Mouse (Mus musculus) fat pad, adult 2 months (tissue): Measurements from ENCODE around the gene Cd68.
"Not testable (repeated sequence)": the region's sequence is repeated elsewhere in the genome, so short reads cannot be mapped to it uniquely, and the experiment has no call there.

Experiments
- DNase-seq: peaks from one replicate; pipeline ENCODE4 v3.0.0-alpha.2; 2011; ENCODE audit warnings: low read depth, low spot score; ENCODE audit errors: extremely low read depth

Cd68 gene

DNA sequence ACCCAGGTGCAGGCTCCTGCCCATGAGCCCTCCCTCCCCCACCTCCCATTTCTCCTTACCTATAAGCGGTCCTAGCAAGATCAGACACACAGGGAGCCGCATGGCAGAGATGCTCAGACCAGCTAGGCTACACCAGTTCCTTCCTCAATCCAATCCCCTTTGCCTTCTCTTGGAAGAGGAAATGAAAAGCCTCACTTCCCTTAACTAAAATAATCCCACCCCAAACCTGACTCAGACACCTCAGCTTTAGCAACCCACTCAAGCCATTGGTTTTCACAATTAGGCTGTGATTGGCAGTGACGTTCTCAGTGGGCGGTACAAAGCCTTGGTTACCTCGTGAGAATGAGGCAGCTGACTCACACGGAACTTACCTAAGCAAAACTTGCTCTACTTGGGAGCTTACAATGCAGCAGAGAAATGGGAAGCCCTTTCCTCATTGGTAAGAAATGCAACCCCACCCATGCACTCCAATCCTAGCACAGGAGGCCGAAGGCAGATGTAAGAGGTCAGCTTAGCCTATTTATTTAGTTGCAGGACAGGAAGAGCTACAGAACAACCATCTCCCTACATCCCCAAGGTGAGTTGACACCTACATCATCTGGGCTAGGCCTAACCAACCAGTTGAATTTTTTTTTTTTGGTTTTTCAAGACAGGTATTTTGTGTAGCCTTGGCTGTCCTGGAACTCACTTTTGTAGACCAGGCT, at the start of gene Cd68:
Gene Cd68 (minus strand): TSS at position 193 of the 704 bp plus-strand sequence.
- no peak for DNase-seq

DNA sequence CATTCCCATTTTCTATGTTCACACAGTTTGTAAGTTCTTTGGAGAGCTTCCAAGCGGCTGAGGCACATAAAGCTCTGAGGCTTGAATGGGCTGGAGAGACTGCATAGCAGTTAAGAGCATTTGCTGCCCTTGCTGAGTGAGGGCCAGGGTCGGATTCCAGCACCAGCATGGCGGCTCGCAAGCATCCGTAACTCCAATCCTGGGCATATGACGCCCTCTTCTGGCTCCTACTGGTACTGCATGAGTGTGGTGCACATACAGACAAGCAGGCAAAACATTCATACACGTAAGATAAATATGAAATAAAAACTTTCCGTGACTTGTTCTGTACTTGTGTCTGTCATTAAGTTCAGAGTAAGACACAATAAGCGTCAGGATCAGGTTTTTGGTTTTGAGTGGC, 49.5 kb upstream of the Cd68 start:
- no peak for DNase-seq

GRCm38 (mm10) chr11:69714636-69715329, 48.8 kb upstream of the Cd68 start:
- DNase-seq: no peak

DNA sequence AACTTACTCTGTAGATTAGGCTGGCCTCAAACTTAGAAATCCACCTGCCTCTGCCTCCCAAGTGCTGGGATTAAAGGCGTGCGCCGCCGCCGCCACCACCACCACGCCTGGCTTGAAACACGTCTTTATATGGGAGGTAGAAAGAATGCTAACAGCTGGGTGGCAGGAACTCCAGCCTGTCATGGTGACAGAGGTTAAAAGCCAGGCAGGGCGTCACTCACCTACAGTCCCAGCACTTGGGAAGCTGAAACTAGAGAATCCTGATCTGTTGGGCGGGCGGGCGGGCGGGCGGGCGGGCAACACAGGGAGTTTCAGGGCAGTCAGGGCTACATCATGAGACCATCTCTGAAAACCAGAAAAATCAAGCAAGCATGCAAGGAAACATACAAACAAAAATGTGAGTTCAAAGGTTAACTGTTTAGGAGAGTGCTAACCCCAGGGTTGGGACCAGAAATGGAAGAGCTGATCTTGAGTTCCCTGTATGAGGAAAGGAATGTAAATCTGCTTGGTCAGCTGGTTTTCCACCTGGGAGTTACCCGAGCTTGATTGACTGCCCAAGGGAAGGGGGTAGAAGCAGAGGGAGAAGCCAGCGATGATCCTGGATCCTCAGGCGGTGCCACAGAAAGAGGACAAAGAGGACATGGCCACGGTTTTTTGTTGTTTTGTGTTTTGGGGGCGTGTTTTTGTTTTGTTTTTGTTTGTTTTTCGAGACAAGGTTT, 47.2 kb upstream of the Cd68 start:
- no peak for DNase-seq

DNA sequence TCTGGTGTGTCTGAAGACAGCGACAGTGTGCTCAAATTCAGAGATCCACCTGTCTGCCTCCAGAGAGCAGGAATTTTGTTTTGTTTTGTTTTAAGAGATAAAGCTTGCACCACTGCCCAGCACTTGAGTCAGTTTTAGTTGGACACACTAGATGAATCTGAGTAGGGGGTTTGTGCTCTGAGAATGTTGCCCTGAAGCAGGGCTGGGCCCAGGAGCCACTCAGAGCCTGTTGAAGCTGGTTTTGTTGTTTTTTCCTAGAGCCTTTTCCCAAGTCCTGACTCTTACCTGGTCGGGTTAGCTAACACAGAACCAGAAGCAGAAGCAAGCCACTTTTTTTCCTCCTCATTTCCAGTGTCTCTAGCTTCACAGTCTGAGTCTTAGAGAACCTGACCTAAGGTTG, 45.1 kb upstream of the Cd68 start:
- DNase-seq: no peak

DNA sequence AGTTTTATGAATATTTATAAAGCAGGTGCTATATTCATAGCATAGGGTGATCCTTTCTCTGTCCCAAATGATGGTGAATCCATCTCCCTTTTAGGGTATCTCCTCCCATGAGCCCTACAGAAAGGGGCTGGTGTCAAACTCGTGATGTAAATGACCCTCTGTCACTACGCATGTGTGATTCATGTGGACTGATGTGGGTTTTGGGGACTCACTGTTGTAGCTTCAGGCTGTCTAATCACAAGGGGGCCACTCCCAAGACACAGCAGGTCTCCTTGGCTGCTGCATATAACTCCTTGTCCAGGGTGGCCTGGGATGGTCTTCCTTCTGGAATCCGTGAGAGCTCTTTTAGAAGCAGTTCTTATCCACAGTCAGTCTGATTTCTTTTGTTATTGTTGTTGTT, 44.5 kb upstream of the Cd68 start:
- no peak for DNase-seq

DNA sequence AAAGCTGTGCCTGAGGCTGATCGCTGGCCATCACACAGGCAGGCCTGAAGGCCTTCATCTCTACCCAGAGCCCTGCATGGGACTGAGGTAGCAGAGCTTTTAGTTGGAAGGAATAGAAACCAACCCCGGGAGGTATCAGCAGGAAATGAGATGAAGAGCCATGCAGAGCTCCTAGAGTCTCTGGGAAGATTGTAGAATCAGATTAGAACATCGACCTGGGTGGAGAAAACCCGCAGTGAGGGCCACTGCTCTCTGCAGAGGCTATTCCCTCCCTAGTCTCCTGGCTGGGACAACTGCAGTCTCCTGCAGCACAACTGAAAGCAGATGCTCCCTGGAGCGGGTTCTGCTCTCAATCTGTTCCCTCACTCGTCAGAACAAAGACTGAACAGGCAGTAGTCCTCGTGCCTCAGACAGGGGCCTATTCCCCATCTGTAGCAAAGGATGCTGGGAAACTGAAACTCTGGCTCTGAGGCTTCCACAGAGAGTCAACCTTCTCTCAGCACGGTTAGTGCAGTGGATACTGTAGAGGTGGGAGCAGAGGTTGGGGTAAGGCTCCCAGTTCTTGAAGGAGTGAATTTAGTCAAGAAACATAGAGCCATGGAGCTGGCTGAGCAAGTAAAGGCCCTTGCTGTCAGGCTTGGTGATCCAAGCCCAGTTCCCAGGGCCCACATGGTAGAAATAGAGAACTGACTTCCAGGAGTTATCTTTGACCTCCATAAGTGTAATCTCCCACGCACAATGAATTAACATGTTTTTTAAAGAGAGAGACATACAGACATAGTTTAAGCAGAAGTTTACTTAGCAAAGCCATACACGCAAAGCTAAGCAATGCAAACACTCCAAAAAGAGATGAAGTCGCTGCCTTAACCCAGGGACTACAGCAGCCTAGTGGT, 43.8 kb upstream of the Cd68 start:
- no peak for DNase-seq

GRCm38 (mm10) chr11:69708614-69709265, 42.8 kb upstream of the Cd68 start:
- no peak for DNase-seq

- DNase-seq: no peak
These were observed 42.0 kb upstream of the Cd68 start for GRCm38 (mm10) chr11:69707873-69708381.

- DNase-seq: no peak
These were observed 41.5 kb upstream of the Cd68 start for GRCm38 (mm10) chr11:69707480-69707847.

- peak; percentile 96 for DNase-seq
These were observed 41.0 kb upstream of the Cd68 start for GRCm38 (mm10) chr11:69706775-69707479.

- DNase-seq: no peak
These were observed 38.7 kb upstream of the Cd68 start for GRCm38 (mm10) chr11:69704613-69705010.

- no peak for DNase-seq
These were observed 38.1 kb upstream of the Cd68 start for GRCm38 (mm10) chr11:69703814-69704612.

DNA sequence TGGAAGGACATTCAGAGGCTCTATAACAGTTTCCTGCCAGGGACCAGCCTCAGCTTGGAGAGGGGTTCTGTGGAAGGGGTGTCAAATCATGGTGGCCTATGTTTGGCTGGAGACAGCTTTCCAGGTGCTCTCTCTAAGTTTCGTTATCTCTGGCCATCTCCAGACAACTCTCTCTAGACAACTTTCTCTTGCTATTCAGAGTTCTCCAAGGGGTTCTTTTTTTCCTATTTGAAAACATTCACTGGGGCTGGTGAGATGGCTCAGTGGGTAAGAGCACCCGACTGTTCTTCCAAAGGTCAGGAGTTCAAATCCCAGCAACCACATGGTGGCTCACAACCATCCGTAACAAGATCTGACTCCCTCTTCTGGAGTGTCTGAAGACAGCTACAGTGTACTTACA, 37.4 kb upstream of the Cd68 start:
- not testable (repeated sequence) for DNase-seq

DNA sequence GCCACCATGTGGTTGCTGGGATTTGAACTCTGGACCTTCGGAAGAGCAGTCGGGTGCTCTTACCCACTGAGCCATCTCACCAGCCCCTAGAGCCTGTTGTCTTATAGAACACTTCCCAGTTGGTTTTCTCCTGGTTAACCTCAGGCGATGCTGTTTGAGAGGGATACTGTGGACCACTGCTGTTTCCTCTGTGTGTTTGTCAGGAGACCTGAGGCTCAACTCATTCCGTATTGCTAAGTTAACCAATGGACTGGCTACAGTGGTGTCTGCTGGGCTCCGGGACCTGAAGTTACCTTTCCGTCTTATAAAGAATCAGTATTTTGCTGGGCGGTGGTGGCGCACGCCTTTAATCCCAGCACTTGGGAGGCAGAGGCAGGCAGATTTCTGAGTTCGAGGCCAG, 36.9 kb upstream of the Cd68 start:
- not testable (repeated sequence) for DNase-seq

DNA sequence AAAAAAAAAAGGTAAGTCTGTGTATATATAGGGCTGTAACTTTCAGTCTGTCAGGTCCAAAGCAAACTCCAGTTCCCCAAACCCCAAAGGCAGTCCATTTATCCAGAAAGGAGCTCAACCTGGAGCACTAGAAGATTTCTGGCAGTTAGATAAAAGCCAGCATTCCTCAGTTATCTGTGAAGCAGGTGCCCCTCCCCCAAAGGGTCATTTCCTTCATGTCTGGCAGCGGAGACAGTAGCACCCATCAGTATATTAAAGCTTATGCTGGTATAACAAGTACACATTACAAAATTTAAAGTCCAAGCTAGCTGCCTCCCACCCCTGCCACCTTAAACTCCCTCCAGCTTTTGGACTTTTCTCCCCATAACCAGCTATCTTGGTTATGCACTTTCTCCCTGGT, 33.6 kb upstream of the Cd68 start:
- no peak for DNase-seq

- no peak for DNase-seq
These were observed 32.6 kb upstream of the Cd68 start for GRCm38 (mm10) chr11:69698574-69698973.

- no peak for DNase-seq
These were observed 31.4 kb upstream of the Cd68 start for GRCm38 (mm10) chr11:69697396-69697795.
